Mouse (Mus musculus): ENCODE measurements around the gene Elf1.
"Not testable (repeated sequence)": the region's sequence is repeated elsewhere in the genome, so short reads cannot be mapped to it uniquely, and the experiment has no call there.

The Elf1 gene

GRCm38 (mm10) chr14:79480624-79481338 is at the start of gene Elf1:
Elf1 (plus strand) TSS chr14:79481194.
- peak; percentile 81 for DNase-seq (ENCODE audit: low spot score)

DNA sequence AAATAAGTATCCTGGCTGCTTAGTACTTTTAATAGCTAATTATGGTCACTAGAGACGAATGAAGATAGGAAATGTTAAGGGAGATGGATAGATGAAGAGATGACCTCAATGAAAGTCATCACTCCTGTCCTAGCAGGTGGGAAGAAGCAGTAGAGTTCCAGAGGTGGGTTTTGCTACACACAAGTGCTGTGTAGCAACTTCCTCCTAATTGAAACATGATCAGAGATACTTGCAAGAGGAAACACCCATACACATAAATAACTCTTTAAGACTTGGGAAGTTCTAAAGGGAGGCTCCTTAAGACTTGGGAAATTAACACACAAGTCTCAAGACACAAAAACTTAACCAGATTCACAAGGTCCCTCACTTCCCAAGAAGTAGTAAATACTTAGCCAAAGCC is 46.9 kb upstream of the Elf1 start:
- no peak for DNase-seq (ENCODE audit: low spot score)

- DNase-seq (ENCODE audit: low spot score), result no peak
Measured at GRCm38 (mm10) chr14:79440655-79441054, 40.3 kb upstream of the Elf1 start.

GRCm38 (mm10) chr14:79441441-79441840 is 39.6 kb upstream of the Elf1 start:
- no peak for DNase-seq (ENCODE audit: low spot score)

- no peak for DNase-seq (ENCODE audit: low spot score)
Measured at GRCm38 (mm10) chr14:79444601-79445000, 36.4 kb upstream of the Elf1 start.

GRCm38 (mm10) chr14:79445055-79445620 is 35.9 kb upstream of the Elf1 start:
- peak; percentile 26 for DNase-seq (ENCODE audit: low spot score)

DNA sequence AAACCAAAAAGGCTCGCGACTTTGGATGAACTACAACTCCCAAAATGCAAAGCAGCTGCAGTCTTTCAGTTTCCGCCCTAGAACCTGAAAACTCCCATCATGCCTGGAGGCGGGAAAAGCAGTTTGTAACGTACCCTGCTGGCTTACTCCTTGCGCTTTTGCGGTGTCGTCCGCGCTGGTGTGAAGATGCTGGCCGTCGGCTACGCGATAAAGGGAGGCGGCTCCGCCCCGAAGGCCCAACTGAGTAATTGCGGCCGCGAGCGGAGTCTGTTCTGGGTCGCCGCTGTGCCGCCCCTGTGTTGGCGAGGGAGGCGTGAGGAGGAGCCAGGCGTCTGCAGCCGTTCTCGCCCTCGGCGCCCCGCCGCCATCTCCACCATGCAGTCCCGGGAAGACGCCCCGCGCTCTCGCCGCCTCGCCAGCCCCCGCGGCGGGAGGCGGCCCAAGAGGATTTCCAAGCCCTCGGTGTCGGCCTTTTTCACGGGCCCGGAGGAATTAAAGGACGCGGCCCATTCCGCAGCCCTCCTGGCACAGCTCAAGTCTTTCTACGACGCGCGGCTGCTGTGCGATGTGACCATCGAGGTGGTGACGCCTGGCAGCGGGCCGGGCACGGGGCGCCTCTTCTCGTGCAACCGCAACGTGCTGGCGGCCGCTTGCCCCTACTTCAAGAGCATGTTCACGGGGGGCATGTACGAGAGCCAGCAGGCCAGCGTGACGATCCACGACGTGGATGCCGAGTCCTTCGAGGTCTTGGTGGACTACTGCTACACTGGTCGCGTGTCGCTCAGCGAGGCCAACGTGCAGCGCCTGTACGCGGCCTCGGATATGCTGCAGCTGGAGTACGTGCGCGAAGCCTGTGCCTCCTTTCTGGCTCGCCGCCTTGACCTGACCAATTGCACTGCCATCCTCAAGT is 29.1 kb upstream of the Elf1 start, which contains the start of gene Kbtbd6:
TSS of gene Kbtbd6 (plus strand) at position 155 of the 910 bp plus-strand sequence.
- peak; percentile 46 for DNase-seq (ENCODE audit: low spot score)

DNA sequence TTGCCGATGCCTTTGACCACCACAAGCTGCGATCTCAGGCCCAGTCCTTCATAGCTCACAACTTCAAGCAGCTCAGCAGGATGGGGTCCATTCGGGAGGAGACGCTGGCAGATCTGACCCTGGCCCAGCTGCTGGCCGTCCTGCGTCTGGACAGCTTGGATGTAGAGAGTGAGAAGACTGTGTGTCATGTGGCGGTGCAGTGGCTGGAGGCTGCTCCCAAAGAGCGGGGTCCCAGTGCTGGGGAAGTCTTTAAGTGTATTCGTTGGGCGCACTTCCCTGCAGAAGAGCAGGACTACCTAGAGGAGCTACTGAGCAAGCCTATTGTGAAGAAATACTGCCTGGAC is 28.4 kb upstream of the Elf1 start:
- DNase-seq (ENCODE audit: low spot score), result not testable (repeated sequence)

DNA sequence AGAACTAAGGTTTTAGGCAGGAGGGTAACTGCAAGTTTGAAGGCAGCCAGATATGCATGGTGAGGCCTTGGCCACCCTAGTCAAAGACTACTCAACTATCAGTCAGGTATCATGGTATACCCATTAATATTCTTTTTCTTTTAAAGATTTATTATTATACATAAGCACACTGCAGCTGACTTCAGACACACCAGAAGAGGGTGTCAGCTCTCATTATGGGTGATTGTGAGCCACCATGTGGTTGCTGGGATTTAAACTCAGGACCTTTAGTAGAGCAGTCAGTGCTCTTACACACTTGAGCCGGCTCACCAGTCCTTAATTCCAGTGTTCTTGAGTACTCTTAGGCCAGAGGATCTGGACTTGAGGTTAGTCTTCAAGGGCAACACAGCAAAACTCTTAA is 20.6 kb upstream of the Elf1 start:
- DNase-seq (ENCODE audit: low spot score), result no peak

- DNase-seq (ENCODE audit: low spot score), result no peak
Measured at GRCm38 (mm10) chr14:79460988-79461387, 20.0 kb upstream of the Elf1 start.

GRCm38 (mm10) chr14:79465623-79466022 is 15.4 kb upstream of the Elf1 start:
- DNase-seq (ENCODE audit: low spot score), result no peak

DNA sequence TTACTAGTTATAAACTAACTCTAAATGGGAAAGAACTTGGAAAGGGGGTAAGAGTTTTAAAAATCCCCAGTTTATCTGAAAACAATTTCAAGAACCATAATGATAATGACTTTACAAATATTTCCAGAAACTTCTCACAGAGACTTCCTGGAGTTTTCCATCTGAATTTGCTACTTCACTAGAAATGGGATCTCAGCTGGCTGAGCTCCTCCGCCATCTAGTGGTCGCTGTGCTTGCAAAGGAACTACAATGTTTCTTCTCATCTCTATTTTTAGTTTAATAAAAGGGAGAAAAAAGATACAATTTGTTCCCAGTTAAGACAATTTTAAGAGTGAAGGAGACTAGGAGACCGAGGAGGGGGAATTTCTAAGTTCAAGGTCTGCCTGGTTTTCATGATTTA is 13.4 kb upstream of the Elf1 start:
- peak; percentile 64 for DNase-seq (ENCODE audit: low spot score)

GRCm38 (mm10) chr14:79473384-79473783 is 7.6 kb upstream of the Elf1 start:
- DNase-seq (ENCODE audit: low spot score), result no peak

DNA sequence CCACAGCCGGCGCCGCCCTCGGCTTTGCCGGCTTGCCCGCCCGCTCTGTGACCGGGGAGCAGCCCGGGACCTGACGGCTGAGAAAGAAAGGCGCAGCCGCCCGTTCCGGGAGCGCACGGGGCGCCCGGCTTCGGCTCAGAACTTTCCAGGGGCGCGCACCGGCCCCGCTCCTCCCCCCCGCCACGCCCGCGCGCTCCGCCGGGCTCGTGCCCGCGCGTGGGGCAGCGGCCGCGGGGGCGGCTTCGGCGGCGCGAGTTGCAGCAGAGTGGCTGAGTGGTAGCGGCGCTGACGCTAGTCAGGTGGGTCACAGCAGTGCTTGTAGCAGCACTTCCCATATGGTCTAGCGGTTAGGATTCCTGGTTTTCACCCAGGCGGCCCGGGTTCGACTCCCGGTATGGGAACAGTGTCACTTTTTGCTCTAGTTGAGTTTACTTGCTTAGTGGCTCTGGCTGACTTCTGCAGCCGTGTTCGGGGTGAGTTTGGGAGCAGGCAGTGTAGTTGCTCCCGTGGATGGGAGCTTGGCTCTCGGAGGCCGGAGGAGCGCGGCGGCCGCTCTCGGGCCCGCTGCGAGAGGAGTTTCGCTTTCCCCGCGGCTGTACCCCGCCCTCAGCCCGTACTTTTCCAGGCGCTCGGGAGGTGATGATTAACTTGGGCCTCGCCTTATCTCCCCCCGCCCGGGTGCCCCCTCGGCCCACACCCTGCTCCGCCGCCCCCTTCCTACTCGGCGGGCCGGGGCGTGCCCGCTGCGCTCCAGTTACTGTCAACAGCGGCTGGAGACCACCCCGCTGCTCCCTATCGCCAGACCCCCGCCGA is 551 bp downstream of the Elf1 start, which contains the start of gene Wbp4:
TSS of gene Wbp4 (minus strand) at position 182 of the 813 bp plus-strand sequence.
- DNase-seq (ENCODE audit: low spot score), result peak; percentile 92

GRCm38 (mm10) chr14:79482251-79482661 is 1.3 kb downstream of the Elf1 start:
- no peak for DNase-seq (ENCODE audit: low spot score)

- DNase-seq (ENCODE audit: low spot score), result no peak
Measured at GRCm38 (mm10) chr14:79482747-79483355, 1.9 kb downstream of the Elf1 start.

GRCm38 (mm10) chr14:79483611-79484120 is 2.7 kb downstream of the Elf1 start:
- DNase-seq (ENCODE audit: low spot score), result no peak

DNA sequence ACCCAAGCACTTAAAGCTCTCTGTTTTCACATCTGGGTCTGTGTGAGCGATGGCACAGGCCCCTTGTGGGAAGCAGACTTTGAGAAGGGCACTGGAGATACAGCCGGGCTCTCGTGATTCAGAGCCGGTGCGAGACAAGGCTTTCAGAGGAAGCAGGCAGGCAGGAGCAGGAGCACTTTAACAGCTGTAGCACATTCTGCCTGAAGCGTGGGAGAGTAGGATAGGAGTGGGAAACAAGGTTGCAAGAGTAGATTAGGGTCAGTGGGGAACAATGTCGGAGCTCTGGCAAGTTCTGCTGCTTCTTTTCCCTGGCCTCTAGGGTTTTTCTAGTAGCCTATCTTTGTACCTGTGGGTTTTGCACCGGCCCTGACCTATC is 5.6 kb downstream of the Elf1 start:
- no peak for DNase-seq (ENCODE audit: low spot score)

- DNase-seq (ENCODE audit: low spot score), result no peak
Measured at GRCm38 (mm10) chr14:79486993-79487731, 6.2 kb downstream of the Elf1 start.

GRCm38 (mm10) chr14:79488531-79488930 is 7.5 kb downstream of the Elf1 start:
- no peak for DNase-seq (ENCODE audit: low spot score)

GRCm38 (mm10) chr14:79489150-79489549 is 8.2 kb downstream of the Elf1 start:
- DNase-seq (ENCODE audit: low spot score), result no peak

Data from layer of hippocampus, adult 9-10 months (tissue).